Mouse (Mus musculus) MEL (cell line): ENCODE results near the gene 2310079G19Rik. TPM values are rescaled to one million over a fixed set of nuclear protein-coding genes. Genes with fewer than 3 reads are reported as not detected.
A peak's percentile ranks its signal among the peaks of the same experiment; 100 is the strongest.

ENCODE experiments used
- DNase-seq: peaks from one replicate; pipeline ENCODE4 v3.0.0; 2011; ENCODE audit warnings: low read depth, low spot score
- H3K27ac ChIP-seq: 2 replicates; pipeline ENCODE4 v1.5.1; 2012; ENCODE audit warnings: low read depth, mild to moderate bottlenecking, control low read depth, low read length, moderate library complexity; ENCODE audit not compliant: control insufficient read depth
- H3K27me3 ChIP-seq, 2 experiments: fragments of 150-350 bp in 1 of 2; sonication (generic) in 1 of 2; 2 replicates each; pipeline ENCODE4 v1.6.1; 2012; ENCODE audit warnings: low read length in 2 of 2, mild to moderate bottlenecking in 2 of 2, improper control_type of control experiment in 1 of 2, moderate library complexity in 1 of 2; ENCODE audit not compliant: insufficient read depth in 2 of 2, control insufficient read depth in 1 of 2
- H3K36me3 ChIP-seq, 2 experiments: 2 replicates each; pipeline ENCODE4 v1.6.1; 2012 to 2014; ENCODE audit warnings: low read length in 2 of 2, improper control_type of control experiment in 1 of 2, inconsistent platforms in 1 of 2, mild to moderate bottlenecking in 1 of 2; ENCODE audit not compliant: insufficient read depth in 2 of 2, control insufficient read depth in 1 of 2
- H3K4me1 ChIP-seq, 2 experiments: fragments of 150-350 bp in 1 of 2; sonication (generic) in 1 of 2; 2 replicates each; pipeline ENCODE4 v1.6.1; 2012; ENCODE audit warnings: low read length in 2 of 2, improper control_type of control experiment in 1 of 2, mild to moderate bottlenecking in 1 of 2; ENCODE audit not compliant: insufficient read depth in 2 of 2, control insufficient read depth in 1 of 2
- H3K4me3 ChIP-seq, 2 experiments: fragments of 150-350 bp in 1 of 2; sonication (generic) in 1 of 2; 2 replicates each; pipeline ENCODE4 v1.5.1; 2012; ENCODE audit warnings: low read depth in 2 of 2, low read length in 2 of 2, mild to moderate bottlenecking in 2 of 2, moderate library complexity in 2 of 2, control low read depth in 1 of 2, improper control_type of control experiment in 1 of 2; ENCODE audit not compliant: control insufficient read depth in 1 of 2, insufficient read depth in 1 of 2
- H3K79me2 ChIP-seq: 2 replicates; pipeline ENCODE4 v1.6.1; 2012; ENCODE audit warnings: mild to moderate bottlenecking, low read length, moderate library complexity; ENCODE audit not compliant: control insufficient read depth, poor library complexity, insufficient read depth
- H3K9ac ChIP-seq: 2 replicates; pipeline ENCODE4 v1.6.1; 2012; ENCODE audit warnings: low read depth, mild to moderate bottlenecking, control low read depth, low read length, moderate library complexity; ENCODE audit not compliant: control insufficient read depth, poor library complexity, severe bottlenecking
- H3K9me3 ChIP-seq: fragments of 150-350 bp; sonication (generic); replicated peaks from 2 replicates; pipeline ENCODE4 v1.6.1; 2012; ENCODE audit warnings: mild to moderate bottlenecking, low read length, improper control_type of control experiment, moderate library complexity; ENCODE audit not compliant: insufficient read depth
- CHD2 ChIP-seq: IDR thresholded peaks from 2 replicates; pipeline ENCODE4 v1.6.1; 2011; ENCODE audit warnings: low read length, improper control_type of control experiment
- CTCF ChIP-seq, 3 experiments: IDR thresholded peaks in 2 of 3; conservative IDR thresholded peaks in 1 of 3; 2 replicates each; pipeline ENCODE4 v1.5.1; 2011 to 2012; ENCODE audit warnings: low read length in 3 of 3, low read depth in 2 of 3, mild to moderate bottlenecking in 2 of 3, improper control_type of control experiment in 1 of 3, inconsistent platforms in 1 of 3, mixed read lengths in 1 of 3, moderate library complexity in 1 of 3; ENCODE audit not compliant: control insufficient read depth in 1 of 3, insufficient read depth in 1 of 3, poor library complexity in 1 of 3, severe bottlenecking in 1 of 3
- GABPA ChIP-seq: IDR thresholded peaks from 2 replicates; pipeline ENCODE4 v1.6.1; 2012; ENCODE audit warnings: low read depth, mild to moderate bottlenecking, inconsistent platforms, low read length, improper control_type of control experiment, moderate library complexity
- KAT2A ChIP-seq: conservative IDR thresholded peaks from 2 replicates; pipeline ENCODE4 v1.6.1; 2012; ENCODE audit warnings: low read depth, low read length, improper control_type of control experiment, inconsistent platforms
- POLR2AphosphoS5 ChIP-seq: IDR thresholded peaks from 2 replicates; pipeline ENCODE4 v1.6.1; 2012; ENCODE audit warnings: low read depth, borderline replicate concordance, mild to moderate bottlenecking, inconsistent platforms, low read length, moderate library complexity, mixed read lengths
- RAD21 ChIP-seq: IDR thresholded peaks from 2 replicates; pipeline ENCODE4 v1.6.1; 2011; ENCODE audit warnings: mild to moderate bottlenecking, low read depth, low read length, improper control_type of control experiment
- RCOR1 ChIP-seq: IDR thresholded peaks from 2 replicates; pipeline ENCODE4 v1.6.1; 2012; ENCODE audit warnings: low read depth, mild to moderate bottlenecking, inconsistent platforms, low read length, improper control_type of control experiment
- TBP ChIP-seq: IDR thresholded peaks from 2 replicates; pipeline ENCODE4 v1.8.0; 2011; ENCODE audit warnings: low read depth, low read length, improper control_type of control experiment
- TCF12 ChIP-seq: IDR thresholded peaks from 2 replicates; pipeline ENCODE4 v1.6.1; 2014; ENCODE audit warnings: low read depth, mild to moderate bottlenecking, inconsistent platforms, low read length, improper control_type of control experiment, moderate library complexity
- polyA plus RNA-seq, 2 experiments: library from polyadenylated mRNA; stranded (reverse) in 1 of 2; unstranded in 1 of 2; fragments of >175 nt in 1 of 2; fragments of >200 nt in 1 of 2; gene quantifications; 2 replicates each; pipeline versions ENCODE4 v1.2.1 to v1.2.4; 2012; ENCODE audit warnings: low replicate concordance in 2 of 2, low read depth in 1 of 2; ENCODE audit not compliant: insufficient read length in 2 of 2, insufficient read depth in 1 of 2, missing spikeins in 1 of 2
- total RNA-seq: library from RNA; depleted of rRNA; stranded (reverse); fragments of 300-350 nt; gene quantifications from 2 replicates; pipeline ENCODE4 v1.2.3, GENCODE M21; 2012; rRNA removed

Gene 2310079G19Rik
- total and polyA plus RNA-seq, 3 experiments, result not detected

- H3K9me3 ChIP-seq, result no peaks in the 10 kb centered on the region
- no peak for DNase-seq
- no peak overlapping the region for H3K27ac ChIP-seq
- H3K4me1 ChIP-seq, result no peaks in the 10 kb centered on the region
- H3K36me3 ChIP-seq, result no peaks in the 10 kb centered on the region
- H3K79me2 ChIP-seq, result no peaks in the 10 kb centered on the region
- TF ChIP-seq GABPA (no peak), TCF12 (no peak), KAT2A (no peak), RCOR1 (no peak), POLR2AphosphoS5 (no peak)
- H3K9ac ChIP-seq, result no peak overlapping the region
- H3K27me3 ChIP-seq, result no peaks in the 10 kb centered on the region
- H3K4me3 ChIP-seq, result no peak overlapping the region
These were observed 27.8 kb downstream of the 2310079G19Rik start for GRCm38 (mm10) chr16:88599504-88600237.

- Histone ChIP-seq H3K9me3 (no peaks in the 10 kb centered on the region), H3K4me1 (no peaks in the 10 kb centered on the region), H3K79me2 (no peaks in the 10 kb centered on the region), H3K9ac (no peak overlapping the region), H3K27ac (no peak overlapping the region), H3K27me3 (no peaks in the 10 kb centered on the region), H3K36me3 (no peaks in the 10 kb centered on the region), H3K4me3 (no peak overlapping the region)
- TF ChIP-seq CTCF (IDR thresholded peaks at IDR 0.05 in 2 of 3, conservative IDR thresholded peaks at IDR 0.05 in 1 of 3; ENCODE audit: control insufficient read depth in 1 of 3, insufficient read depth in 1 of 3, low read depth in 2 of 3, low read length in 3 of 3, poor library complexity in 1 of 3, severe bottlenecking in 1 of 3) (peak in 2 of 3 experiments; percentile 3 to 13; a peak in 1 of 6 replicates), CHD2 (no peak)
- peak; percentile 4 for DNase-seq
These were observed 34.7 kb downstream of the 2310079G19Rik start for GRCm38 (mm10) chr16:88592758-88593157.

- H3K4me1 ChIP-seq, result no peaks in the 10 kb centered on the region
- DNase-seq, result no peak
- no peak overlapping the region for H3K9ac ChIP-seq
- H3K79me2 ChIP-seq, result no peaks in the 10 kb centered on the region
- H3K27ac ChIP-seq, result no peak overlapping the region
- no peaks in the 10 kb centered on the region for H3K27me3 ChIP-seq
- no peaks in the 10 kb centered on the region for H3K36me3 ChIP-seq
- no peak for TF ChIP-seq TBP
- TF ChIP-seq RAD21, result no peak
- H3K9me3 ChIP-seq, result no peaks in the 10 kb centered on the region
- H3K4me3 ChIP-seq, result no peak overlapping the region
These were observed 44.1 kb downstream of the 2310079G19Rik start for GRCm38 (mm10) chr16:88583338-88583737.

Other genes starting within 250 kb of the 2310079G19Rik start
- gene Cldn17, start 120.7 kb downstream of the 2310079G19Rik start, total RNA-seq, result not detected in 2 replicates
- gene Cldn17, start 120.7 kb downstream of the 2310079G19Rik start, polyA plus RNA-seq, result not detected
- not detected in 2 replicates for gene Cldn8, start 64.5 kb downstream of the 2310079G19Rik start, total RNA-seq
- gene Cldn8, start 64.5 kb downstream of the 2310079G19Rik start, polyA plus RNA-seq, result not detected
- gene Krtap24-1, start 15.4 kb downstream of the 2310079G19Rik start, total RNA-seq, result not detected in 2 replicates
- gene Krtap24-1, start 15.4 kb downstream of the 2310079G19Rik start, polyA plus RNA-seq, result not detected
- gene Krtap26-1, start 20.1 kb upstream of the 2310079G19Rik start, total RNA-seq, result not detected in 2 replicates
- not detected for gene Krtap26-1, start 20.1 kb upstream of the 2310079G19Rik start, polyA plus RNA-seq
- not detected in 2 replicates for gene Krtap27-1, start 44.0 kb upstream of the 2310079G19Rik start, total RNA-seq
- not detected for gene Krtap27-1, start 44.0 kb upstream of the 2310079G19Rik start, polyA plus RNA-seq
- gene 2310061N02Rik, start 80.3 kb upstream of the 2310079G19Rik start, total RNA-seq, result not detected in 2 replicates
- not detected for gene 2310061N02Rik, start 80.3 kb upstream of the 2310079G19Rik start, polyA plus RNA-seq
- not detected in 2 replicates for gene Krtap13-1, start 101.2 kb upstream of the 2310079G19Rik start, total RNA-seq
- gene Krtap13-1, start 101.2 kb upstream of the 2310079G19Rik start, polyA plus RNA-seq, result not detected
- not detected in 2 replicates for gene Krtap13, start 124.0 kb upstream of the 2310079G19Rik start, total RNA-seq
- not detected for gene Krtap13, start 124.0 kb upstream of the 2310079G19Rik start, polyA plus RNA-seq
- not detected in 2 replicates for gene 2310034C09Rik, start 131.2 kb upstream of the 2310079G19Rik start, total RNA-seq
- gene 2310034C09Rik, start 131.2 kb upstream of the 2310079G19Rik start, polyA plus RNA-seq, result not detected
- not detected in 2 replicates for gene 2310057N15Rik, start 146.5 kb upstream of the 2310079G19Rik start, total RNA-seq
- not detected for gene 2310057N15Rik, start 146.5 kb upstream of the 2310079G19Rik start, polyA plus RNA-seq
- gene Gm5965, start 150.2 kb upstream of the 2310079G19Rik start, total RNA-seq, result not detected in 2 replicates
- gene Gm5965, start 150.2 kb upstream of the 2310079G19Rik start, polyA plus RNA-seq, result not detected
- not detected in 2 replicates for gene Gm20741, start 184.6 kb upstream of the 2310079G19Rik start, total RNA-seq
- gene Gm20741, start 184.6 kb upstream of the 2310079G19Rik start, polyA plus RNA-seq, result not detected
- not detected in 2 replicates for gene Krtap15, start 192.5 kb upstream of the 2310079G19Rik start, total RNA-seq
- not detected for gene Krtap15, start 192.5 kb upstream of the 2310079G19Rik start, polyA plus RNA-seq
- not detected in 2 replicates for gene Krtap14, start 198.5 kb upstream of the 2310079G19Rik start, total RNA-seq
- gene Krtap14, start 198.5 kb upstream of the 2310079G19Rik start, polyA plus RNA-seq, result not detected
- gene Krtap19-1, start 241.7 kb upstream of the 2310079G19Rik start, total RNA-seq, result not detected in 2 replicates
- not detected for gene Krtap19-1, start 241.7 kb upstream of the 2310079G19Rik start, polyA plus RNA-seq
- not detected in 2 replicates for gene Krtap19-2, start 246.6 kb upstream of the 2310079G19Rik start, total RNA-seq
- not detected for gene Krtap19-2, start 246.6 kb upstream of the 2310079G19Rik start, polyA plus RNA-seq